Mouse (Mus musculus) right cerebral cortex, postnatal 36 days (tissue): ENCODE measurements at regions not wholly inside any gene's neighbourhood (a gene's known extent, or its start where the extent isn't known, plus 50 kb on each side); places are given as distances from the start of the nearest gene placed in this dataset.
"Not testable (repeated sequence)": the region's sequence is repeated elsewhere in the genome, so short reads cannot be mapped to it uniquely, and the experiment has no call there.

Experiments used
- DNase-seq, 2 experiments: peaks; one replicate each; pipeline ENCODE4 v3.0.0; 2022; ENCODE audit warnings: low spot score in 2 of 2, mixed read lengths in 1 of 2

- not testable (repeated sequence) for DNase-seq
Measured at GRCm38 (mm10) chr1:184669173-184669572, 63.2 kb downstream of the Hlx start.

DNA sequence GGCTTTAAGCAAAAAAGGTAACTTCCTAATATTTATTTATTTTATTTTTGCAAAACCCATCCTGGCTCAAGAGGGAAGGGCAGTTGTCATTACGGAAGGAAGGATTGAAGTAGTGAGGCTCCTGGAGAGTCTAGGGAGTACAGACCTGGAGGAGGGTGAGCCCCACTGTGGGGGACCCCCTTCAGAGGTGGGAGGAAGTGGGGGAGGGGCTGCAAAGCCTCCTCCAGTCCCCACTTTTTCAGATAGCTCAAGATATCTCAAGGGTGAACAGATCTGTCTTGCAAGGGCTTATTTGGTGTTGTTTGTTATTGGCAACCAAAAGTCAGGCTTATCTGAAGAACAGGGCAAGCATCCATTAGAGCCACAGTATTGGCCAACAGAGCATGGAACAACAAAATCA, 64.0 kb downstream of the Hlx start:
- no peak for DNase-seq

- no peak for DNase-seq
Measured at GRCm38 (mm10) chr1:184668022-184668421, 64.4 kb downstream of the Hlx start.

- no peak for DNase-seq
Measured at GRCm38 (mm10) chr1:184665243-184665642, 67.2 kb downstream of the Hlx start.

DNA sequence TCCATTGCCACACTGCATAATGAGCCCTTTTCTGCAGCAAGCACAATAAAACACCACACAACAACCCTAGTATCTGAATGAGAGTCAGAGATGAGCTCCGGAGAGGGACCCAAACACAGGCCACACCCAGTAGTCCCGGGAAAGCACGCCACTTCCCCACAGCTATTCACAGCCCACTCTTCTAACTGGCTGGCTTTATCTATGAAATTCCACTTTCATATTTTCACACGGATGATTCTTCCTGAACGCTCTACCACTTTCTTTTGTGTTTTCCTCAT, 68.4 kb downstream of the Hlx start:
- DNase-seq: no peak

- no peak for DNase-seq
Measured at GRCm38 (mm10) chr1:184663300-184664097, 68.9 kb downstream of the Hlx start.

GRCm38 (mm10) chr1:184650541-184651105, 81.8 kb downstream of the Hlx start:
- peak; percentile 18 to 19 for DNase-seq

DNA sequence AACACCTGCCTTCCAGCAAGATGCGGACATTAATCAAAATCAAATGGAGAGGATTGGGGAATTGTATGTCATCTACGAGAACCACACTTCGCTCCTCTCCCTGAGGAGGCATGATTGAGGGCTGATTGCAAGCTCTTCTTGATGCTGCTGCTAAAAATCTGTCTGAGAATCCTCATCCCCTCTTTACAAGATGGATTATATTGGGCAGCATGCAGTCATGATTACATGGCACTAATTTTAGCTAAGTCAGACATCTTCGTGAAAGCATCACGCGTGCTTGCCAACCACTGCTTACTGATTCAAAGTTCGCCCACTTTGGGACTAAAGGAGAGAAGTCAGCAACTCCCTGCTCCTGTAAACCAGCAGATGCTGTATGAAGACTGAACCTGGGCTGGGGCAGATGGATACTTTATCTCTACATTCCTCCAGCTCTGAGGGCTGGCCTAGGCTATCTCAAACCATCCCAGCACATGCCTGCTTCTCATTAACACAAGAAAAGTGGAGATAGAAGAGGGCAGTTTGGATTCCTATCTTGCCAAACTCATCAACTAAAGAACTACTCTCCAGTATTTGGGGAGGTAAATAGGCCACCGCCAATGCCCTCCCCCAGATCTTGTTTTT, 84.4 kb downstream of the Hlx start:
- no peak for DNase-seq

DNA sequence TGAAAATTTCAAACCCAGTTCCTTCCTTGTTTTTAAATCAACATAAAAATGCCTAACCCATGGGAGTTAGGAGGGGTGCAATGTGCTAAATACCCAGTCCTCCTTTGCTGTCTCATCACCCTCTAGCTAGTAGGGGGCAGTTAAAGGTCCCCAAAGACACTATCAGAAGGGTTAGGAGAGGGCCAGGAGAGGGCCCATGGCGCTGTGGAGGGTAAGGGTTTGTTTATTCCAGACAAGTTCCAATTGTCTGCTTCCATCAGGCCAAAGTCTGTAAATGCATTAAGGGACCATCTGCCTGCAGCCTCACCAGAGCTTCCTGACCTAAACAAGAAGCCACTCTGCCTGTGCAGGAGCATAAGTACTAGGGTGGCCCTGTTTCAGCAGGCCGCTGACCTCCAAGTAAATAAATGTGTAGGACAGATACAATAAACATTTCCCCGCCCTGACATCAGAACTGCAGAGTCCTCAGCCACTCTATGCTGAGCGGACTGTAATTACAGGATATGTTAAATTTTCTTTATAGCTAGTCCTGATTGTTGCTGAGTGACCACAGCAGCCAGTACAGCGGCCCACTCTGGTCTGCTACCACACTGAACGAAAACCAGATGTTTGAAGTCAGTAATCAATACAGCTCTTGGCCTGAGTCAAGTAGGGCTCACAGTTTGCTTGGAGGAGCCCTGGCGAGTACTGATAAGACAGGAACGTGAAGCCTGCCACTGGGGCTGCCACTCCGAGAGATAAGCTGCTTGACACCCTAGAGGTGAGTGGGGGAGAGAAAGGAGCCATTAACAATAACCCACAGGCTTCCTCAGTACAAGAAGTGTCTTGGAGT, 87.4 kb downstream of the Hlx start:
- no peak for DNase-seq

DNA sequence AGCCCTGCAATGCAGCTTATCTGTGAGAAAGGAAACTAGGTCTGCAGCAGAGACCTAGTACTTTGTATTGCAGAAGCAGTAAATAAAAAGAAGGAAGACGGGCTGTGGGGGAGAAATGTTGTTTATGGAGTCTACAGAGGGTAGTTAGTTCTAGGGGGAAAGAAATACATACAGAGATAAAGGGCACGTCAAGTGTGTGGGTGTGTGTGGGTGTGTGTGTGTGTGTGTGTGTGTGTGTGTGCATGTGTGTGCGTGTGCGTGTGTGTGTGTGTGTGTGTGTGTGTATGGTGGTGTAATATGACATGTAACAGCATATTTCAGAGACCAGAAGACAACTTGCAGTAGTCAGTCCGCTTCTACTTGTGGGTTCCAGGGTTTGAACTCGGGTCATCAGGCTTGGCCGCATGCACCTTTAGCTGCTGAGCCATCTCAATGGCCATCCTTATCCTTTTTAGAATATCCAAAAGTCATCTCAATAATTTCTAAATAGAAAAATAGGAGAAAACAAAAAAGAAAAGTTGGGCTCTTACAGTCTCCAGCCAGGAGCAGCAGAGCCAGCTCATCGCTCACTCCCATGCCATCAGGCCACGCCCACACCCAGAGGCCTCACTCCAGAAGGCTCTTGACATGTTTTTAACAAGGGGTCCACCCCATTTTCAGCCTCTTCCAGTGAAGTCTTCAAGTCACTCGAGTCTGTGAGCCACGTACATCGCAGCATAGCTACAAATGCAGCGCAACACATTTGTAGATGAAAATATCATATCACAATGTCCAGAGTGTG, 101.5 kb downstream of the Hlx start:
- no peak for DNase-seq

DNA sequence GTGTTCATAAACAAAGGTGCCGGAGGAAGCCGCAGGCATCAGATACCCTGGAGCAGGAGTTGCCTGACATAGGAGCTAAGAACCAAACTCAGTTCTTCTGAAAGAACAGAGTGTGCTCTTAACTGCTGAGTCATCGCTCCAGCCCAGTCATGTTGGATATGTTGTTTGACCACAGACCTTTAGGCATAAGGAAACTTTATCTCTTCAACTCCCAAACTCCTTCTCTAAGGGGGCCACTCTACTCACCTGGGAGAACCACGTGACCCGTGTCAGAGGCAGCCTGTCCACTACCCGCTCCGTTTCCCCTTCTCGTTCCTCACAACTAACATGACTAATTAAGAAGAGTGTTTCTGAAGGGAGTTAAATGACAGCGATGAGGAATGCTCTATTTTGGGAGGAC, 103.2 kb downstream of the Hlx start:
- DNase-seq: no peak

- DNase-seq: no peak
Measured at GRCm38 (mm10) chr1:184628566-184629168, 103.8 kb downstream of the Hlx start.

- no peak for DNase-seq
Measured at GRCm38 (mm10) chr1:184622462-184622861, 110.0 kb downstream of the Hlx start.

DNA sequence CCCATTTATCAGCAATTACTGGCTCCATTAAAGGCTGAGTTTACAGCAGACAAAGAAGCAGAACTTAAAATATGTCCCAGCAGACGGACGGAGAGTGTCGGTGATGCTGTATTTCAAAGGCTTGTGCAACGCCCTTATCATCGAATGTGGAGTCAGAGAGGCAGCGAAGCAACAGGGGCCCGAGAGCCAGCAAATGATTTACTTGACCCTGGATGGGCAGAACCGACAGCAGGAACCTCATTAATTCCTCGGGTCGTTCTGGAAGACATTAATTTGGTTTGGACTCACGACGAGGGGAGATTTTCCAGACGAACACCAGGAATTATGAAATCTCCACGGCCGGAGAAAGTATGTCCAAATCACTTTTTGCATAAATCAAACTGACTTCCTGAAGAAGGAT, 110.5 kb downstream of the Hlx start:
- no peak for DNase-seq

GRCm38 (mm10) chr1:184617853-184618454, 114.5 kb downstream of the Hlx start:
- DNase-seq: no peak

DNA sequence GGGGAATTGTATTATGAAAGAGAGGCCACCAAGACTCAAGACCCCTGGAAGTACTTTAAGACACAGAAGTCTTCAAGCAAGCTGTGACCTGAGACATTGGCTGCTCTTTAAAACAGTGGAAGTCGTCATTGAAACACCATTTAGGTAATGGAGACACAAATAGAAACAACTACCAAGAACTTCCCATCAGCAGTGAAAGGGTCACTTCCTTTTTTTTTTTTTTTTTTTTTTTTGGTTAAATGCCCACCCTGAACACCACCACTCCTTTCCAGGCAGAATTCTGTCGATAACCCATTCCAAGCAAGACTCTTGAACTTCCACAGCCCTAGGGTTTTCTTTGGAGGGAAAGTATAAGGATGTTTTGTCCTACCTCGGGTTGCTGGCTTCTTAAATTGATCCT, 116.4 kb downstream of the Hlx start:
- DNase-seq: no peak

DNA sequence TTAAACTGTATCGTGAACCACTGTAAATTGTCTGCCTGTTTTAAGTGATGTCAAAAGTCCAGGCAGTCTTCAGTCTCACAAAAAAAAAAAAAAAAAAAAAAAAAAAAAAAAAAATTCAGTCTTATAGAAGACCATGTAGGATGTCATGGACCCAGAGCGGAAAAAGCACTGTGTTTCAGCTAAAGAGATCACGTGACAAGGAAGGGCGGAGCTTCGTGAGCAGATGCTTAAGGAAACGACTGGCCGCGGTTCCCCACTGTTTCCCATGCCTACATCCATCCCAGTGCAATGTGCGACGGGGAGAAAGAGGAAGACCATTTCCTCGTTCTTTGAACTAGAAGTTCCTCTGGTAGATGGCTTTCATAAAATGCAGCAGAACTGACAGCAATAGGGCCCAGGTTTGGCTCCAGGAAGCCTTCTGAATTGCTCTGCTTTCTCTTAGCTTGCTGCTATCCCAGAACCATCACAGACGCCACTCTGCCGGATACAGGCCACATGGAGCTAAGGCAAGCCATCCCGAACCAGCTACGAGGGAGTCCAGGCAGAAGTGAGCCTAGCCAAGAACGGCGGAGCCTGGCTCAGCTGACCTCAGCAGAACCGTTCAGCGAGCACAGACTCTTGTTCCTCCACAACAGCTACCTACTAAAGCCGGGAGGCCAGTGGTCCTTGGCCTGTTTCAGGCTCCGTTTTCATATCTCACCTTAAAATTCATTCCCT, 117.6 kb downstream of the Hlx start:
- no peak for DNase-seq

GRCm38 (mm10) chr1:184612880-184613279, 119.5 kb downstream of the Hlx start:
- no peak for DNase-seq

- DNase-seq: no peak
Measured at GRCm38 (mm10) chr1:184608938-184609337, 123.5 kb downstream of the Hlx start.

GRCm38 (mm10) chr1:184608338-184608737, 124.1 kb downstream of the Hlx start:
- no peak for DNase-seq
